Mouse (Mus musculus): Measurements from ENCODE around the gene Pbsn. TPM values are rescaled to one million over a fixed set of nuclear protein-coding genes. Genes with fewer than 3 reads are reported as not detected.

The Pbsn gene
- polyA plus RNA-seq, 1 experiment from 2014 or later, result not detected

DNA sequence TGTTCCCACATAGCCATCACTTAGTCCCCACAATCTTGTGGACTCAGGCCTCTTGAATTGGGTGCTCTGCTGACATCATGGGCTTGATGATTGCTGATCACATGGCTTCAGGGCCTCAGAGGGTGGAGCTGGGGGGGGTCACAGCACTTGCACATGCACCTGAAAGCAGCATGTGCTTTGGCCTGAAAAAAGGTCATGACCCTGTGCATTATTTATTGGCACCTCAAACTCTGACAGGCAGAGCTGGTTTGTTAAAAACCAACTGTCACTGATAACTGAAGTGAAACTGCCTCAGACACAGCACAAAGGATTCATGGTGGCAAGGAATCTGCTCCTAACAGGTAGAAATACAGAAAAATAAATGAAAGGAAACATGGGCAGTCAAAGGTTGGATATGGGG, 55.6 kb downstream of the Pbsn start:
- ATAC-seq (ENCODE audit: insufficient number of reproducible peaks, insufficient read depth, low FRiP score, low read depth), result no peak
- H3K9ac ChIP-seq (replicated peaks; ENCODE audit: low read depth, low read length), result no peak overlapping the region
- no peaks in the 10 kb centered on the region for H3K27me3 ChIP-seq (ENCODE audit: control insufficient read depth, insufficient read depth, low read length)
- no peaks in the 10 kb centered on the region for H3K36me3 ChIP-seq (ENCODE audit: control insufficient read depth, insufficient read depth, low read length)
- no peaks in the 10 kb centered on the region for H3K9me3 ChIP-seq (ENCODE audit: control insufficient read depth, low read depth, low read length)
- no peak overlapping the region for H3K4me2 ChIP-seq (replicated peaks; ENCODE audit: low read depth, low read length)
- H3K27ac ChIP-seq (ENCODE audit: low read length), result no peak overlapping the region
- H3K4me3 ChIP-seq (ENCODE audit: low read depth, low read length), result no peak overlapping the region
- H3K4me1 ChIP-seq (ENCODE audit: control insufficient read depth, insufficient read depth, low read length), result no peaks in the 10 kb centered on the region

DNA sequence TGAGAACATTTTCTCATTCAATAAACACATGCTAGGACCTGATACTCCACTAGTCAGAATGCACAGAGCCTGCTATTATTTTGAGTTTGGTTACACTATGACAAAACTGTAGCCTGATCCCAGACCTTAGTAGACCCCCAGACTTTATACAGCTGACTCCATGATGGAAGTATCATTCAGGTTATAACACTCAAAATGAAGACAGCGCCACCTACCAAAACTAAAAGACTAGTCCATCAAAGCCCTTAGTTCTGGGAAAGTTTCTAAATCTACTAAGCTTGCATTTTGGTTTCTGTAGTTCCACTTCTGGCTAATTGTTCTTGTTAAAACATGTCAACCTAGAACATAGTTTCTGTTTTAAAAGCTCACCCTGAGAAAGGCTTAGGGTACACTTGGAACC, 56.5 kb downstream of the Pbsn start:
- WGBS, result 50% methylated on average over 1 of the region's 1 CpGs
- Histone ChIP-seq H3K27ac (ENCODE audit: low read length) (no peak overlapping the region), H3K4me2 (replicated peaks; ENCODE audit: low read depth, low read length) (peak overlapping the region; percentile 44)

DNA sequence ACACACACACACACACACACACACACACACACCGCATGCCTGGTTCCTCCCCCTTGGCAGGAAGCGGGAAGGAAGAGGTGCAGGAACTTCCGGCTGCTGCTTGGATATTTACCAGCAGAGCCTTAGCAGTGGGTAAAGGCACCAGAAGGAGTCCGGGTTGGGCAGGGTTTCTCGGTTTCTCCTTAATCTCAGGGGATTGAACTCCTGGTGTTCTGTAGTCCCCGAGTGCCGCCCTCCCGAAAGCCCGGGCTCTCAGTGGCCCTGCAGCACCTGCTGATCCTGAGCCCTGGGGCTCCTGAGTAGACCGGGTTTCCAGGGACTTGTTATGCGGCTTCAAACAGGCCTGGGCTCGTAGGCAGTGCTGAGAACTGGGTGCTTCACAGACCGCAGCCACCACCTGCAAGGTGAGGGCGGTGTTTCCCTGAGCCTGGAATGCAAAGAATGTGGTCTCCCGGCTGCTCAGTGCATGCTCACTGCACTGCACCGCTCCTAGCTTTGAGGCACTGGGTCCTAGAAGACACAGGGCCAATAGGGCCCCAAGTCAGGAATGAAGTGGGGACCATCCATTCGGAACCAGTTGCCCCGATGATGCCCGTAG, 57.1 kb downstream of the Pbsn start, which contains the start of gene Prkx:
TSS of gene Prkx (minus strand) at position 41 of the 598 bp plus-strand sequence.
- no peaks in the 10 kb centered on the region for H3K4me1 ChIP-seq (ENCODE audit: control insufficient read depth, insufficient read depth, low read length)
- ATAC-seq (ENCODE audit: insufficient number of reproducible peaks, insufficient read depth, low FRiP score, low read depth), result peak; percentile 63
- peak within 1 kb of the TSS; percentile 47 for H3K4me3 ChIP-seq (ENCODE audit: low read depth, low read length)
- peak within 1 kb of the TSS; percentile 61 for H3K27ac ChIP-seq (ENCODE audit: low read length)
- H3K9ac ChIP-seq (replicated peaks; ENCODE audit: low read depth, low read length), result peak within 1 kb of the TSS; percentile 30
- no peaks in the 10 kb centered on the region for H3K9me3 ChIP-seq (ENCODE audit: control insufficient read depth, low read depth, low read length)
- WGBS, result 23% methylated on average over 18 of the region's 19 CpGs
- peak within 1 kb of the TSS; percentile 47 for H3K4me2 ChIP-seq (replicated peaks; ENCODE audit: low read depth, low read length)
- no peaks in the 10 kb centered on the region for H3K36me3 ChIP-seq (ENCODE audit: control insufficient read depth, insufficient read depth, low read length)
- no peaks in the 10 kb centered on the region for H3K27me3 ChIP-seq (ENCODE audit: control insufficient read depth, insufficient read depth, low read length)

More for the DNA sequence above, 56.5 kb downstream of the Pbsn start:
- no peaks in the 10 kb centered on the region for H3K27me3 ChIP-seq (ENCODE audit: control insufficient read depth, insufficient read depth, low read length)
- no peak overlapping the region for H3K9ac ChIP-seq (replicated peaks; ENCODE audit: low read depth, low read length)
- H3K4me3 ChIP-seq (ENCODE audit: low read depth, low read length), result peak overlapping the region; percentile 47; the same call in 1 of the 2 replicates
- no peaks in the 10 kb centered on the region for H3K4me1 ChIP-seq (ENCODE audit: control insufficient read depth, insufficient read depth, low read length)
- ATAC-seq (ENCODE audit: insufficient number of reproducible peaks, insufficient read depth, low FRiP score, low read depth), result no peak
- H3K36me3 ChIP-seq (ENCODE audit: control insufficient read depth, insufficient read depth, low read length), result no peaks in the 10 kb centered on the region
- no peaks in the 10 kb centered on the region for H3K9me3 ChIP-seq (ENCODE audit: control insufficient read depth, low read depth, low read length)

DNA sequence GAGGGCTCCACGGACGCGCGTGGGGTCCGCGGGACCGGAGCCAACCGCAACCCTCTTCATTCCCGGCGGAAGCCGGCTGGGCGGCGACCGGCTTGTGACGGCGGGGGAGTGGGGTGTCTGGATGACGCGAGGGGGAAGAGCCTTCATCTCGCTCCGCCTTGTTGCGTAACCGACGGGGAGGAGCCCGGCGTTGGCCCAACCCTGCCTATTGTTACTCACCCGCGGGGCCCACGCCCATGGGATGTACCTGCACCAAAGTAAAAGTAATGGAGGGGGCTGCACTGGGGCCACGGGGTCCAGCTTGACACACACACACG, 57.6 kb downstream of the Pbsn start:
- no peaks in the 10 kb centered on the region for H3K27me3 ChIP-seq (ENCODE audit: control insufficient read depth, insufficient read depth, low read length)
- peak overlapping the region; percentile 44; the same call in 1 of the 2 replicates for H3K4me2 ChIP-seq (replicated peaks; ENCODE audit: low read depth, low read length)
- WGBS, result 23% methylated on average over 17 of the region's 30 CpGs
- peak overlapping the region; percentile 47 for H3K4me3 ChIP-seq (ENCODE audit: low read depth, low read length)
- ATAC-seq (ENCODE audit: insufficient number of reproducible peaks, insufficient read depth, low FRiP score, low read depth), result peak; percentile 95
- no peaks in the 10 kb centered on the region for H3K36me3 ChIP-seq (ENCODE audit: control insufficient read depth, insufficient read depth, low read length)
- H3K27ac ChIP-seq (ENCODE audit: low read length), result 0 out of 2 replicates have a peak overlapping the region, but pooled peaks have one; percentile 61
- H3K4me1 ChIP-seq (ENCODE audit: control insufficient read depth, insufficient read depth, low read length), result no peaks in the 10 kb centered on the region
- peak overlapping the region; percentile 30; the same call in 1 of the 2 replicates for H3K9ac ChIP-seq (replicated peaks; ENCODE audit: low read depth, low read length)
- no peaks in the 10 kb centered on the region for H3K9me3 ChIP-seq (ENCODE audit: control insufficient read depth, low read depth, low read length)

DNA sequence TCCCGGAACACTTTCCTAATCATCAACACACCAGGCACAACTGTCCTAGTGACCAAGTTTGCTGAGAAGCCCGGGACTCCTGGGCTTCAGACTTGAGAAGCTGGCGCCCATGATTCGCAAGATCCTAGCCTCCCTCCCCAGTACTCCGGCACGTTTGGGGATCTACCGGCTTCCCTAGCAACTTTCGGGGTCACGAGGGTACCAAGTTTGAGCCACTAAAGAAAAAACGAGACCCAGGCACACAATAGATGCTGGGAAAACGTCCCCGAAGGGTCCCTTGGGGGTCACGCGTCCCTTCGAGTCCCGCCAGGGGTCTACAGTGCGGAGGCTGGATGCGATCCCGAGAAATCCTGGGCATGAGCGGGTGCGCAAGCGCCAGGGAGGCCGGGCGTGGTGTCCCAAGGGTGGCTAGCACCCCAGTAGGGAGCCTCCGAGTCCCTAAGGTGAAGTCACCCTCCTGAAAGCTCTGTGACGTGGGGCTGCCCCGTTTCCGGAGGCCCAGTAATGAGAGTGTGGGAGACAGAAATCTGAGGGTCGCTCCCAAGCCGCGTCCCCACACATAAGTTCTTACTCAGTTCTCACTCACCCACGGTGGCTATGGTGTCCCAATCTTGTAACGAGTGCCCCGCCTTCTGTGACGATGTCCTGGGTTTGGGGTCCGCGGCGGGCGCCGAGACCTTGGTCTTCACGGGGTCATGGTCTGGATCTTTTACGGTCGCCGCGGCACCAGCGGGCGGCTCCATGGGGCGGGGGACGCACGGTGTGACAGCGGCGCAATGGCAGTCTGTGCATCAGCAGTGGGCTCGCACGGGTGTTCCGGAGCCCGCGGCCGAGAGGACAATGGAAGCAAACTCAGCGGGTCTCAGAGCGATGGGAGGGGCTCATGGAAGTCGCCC, 58.2 kb downstream of the Pbsn start:
- Histone ChIP-seq H3K9me3 (ENCODE audit: control insufficient read depth, low read depth, low read length) (no peaks in the 10 kb centered on the region), H3K4me3 (ENCODE audit: low read depth, low read length) (peak overlapping the region; percentile 47), H3K27ac (ENCODE audit: low read length) (no peak overlapping the region), H3K27me3 (ENCODE audit: control insufficient read depth, insufficient read depth, low read length) (no peaks in the 10 kb centered on the region), H3K4me2 (replicated peaks; ENCODE audit: low read depth, low read length) (peak overlapping the region; percentile 47), H3K9ac (replicated peaks; ENCODE audit: low read depth, low read length) (peak overlapping the region; percentile 30), H3K36me3 (ENCODE audit: control insufficient read depth, insufficient read depth, low read length) (no peaks in the 10 kb centered on the region), H3K4me1 (ENCODE audit: control insufficient read depth, insufficient read depth, low read length) (no peaks in the 10 kb centered on the region)
- ATAC-seq (ENCODE audit: insufficient number of reproducible peaks, insufficient read depth, low FRiP score, low read depth), result peak; percentile 56
- WGBS, result 15% methylated on average over 57 of the region's 61 CpGs

DNA sequence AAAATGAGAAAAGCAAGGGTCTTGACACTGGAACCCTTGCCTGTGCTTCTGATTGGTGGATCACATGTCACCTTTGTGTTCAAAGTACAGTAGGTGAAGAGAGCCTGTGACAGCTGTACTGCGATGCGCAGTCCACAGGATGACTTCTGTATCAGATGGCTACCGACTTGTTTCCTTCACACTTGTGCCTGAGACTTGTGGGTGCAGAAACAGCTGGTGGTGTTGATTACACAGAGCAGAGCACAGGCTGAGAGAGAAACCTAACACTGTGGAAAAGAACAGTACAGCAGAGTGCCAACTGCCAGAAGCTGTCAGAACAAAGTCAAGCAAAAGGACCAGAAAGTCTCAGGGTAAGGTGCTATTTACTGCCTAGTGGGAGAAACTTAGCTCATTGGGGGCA, 64.7 kb downstream of the Pbsn start:
- no peaks in the 10 kb centered on the region for H3K9me3 ChIP-seq (ENCODE audit: control insufficient read depth, low read depth, low read length)

More for the DNA sequence above, 64.7 kb downstream of the Pbsn start:
- no peaks in the 10 kb centered on the region for H3K4me1 ChIP-seq (ENCODE audit: control insufficient read depth, insufficient read depth, low read length)
- no peak overlapping the region for H3K4me2 ChIP-seq (replicated peaks; ENCODE audit: low read depth, low read length)
- 80% methylated on average over 3 of the region's 3 CpGs for WGBS
- no peak for ATAC-seq (ENCODE audit: insufficient number of reproducible peaks, insufficient read depth, low FRiP score, low read depth)
- no peaks in the 10 kb centered on the region for H3K27me3 ChIP-seq (ENCODE audit: control insufficient read depth, insufficient read depth, low read length)
- no peak overlapping the region for H3K9ac ChIP-seq (replicated peaks; ENCODE audit: low read depth, low read length)
- no peak overlapping the region for H3K27ac ChIP-seq (ENCODE audit: low read length)
- H3K4me3 ChIP-seq (ENCODE audit: low read depth, low read length), result no peak overlapping the region
- H3K36me3 ChIP-seq (ENCODE audit: control insufficient read depth, insufficient read depth, low read length), result no peaks in the 10 kb centered on the region; the same call in 1 of the 2 replicates

Other genes with a start within 250 kb of the Pbsn start
- gene Prkx, start 57.3 kb downstream of the Pbsn start, polyA plus RNA-seq (2014; fragmentation: Nextera tagmentation; extraction: Ambion mirVana), result 12.8 and 13.9 TPM in 2 replicates
- gene Gm14744, start 11.1 kb upstream of the Pbsn start, polyA plus RNA-seq (2014; fragmentation: Nextera tagmentation; extraction: Ambion mirVana), result not detected in 2 replicates
- gene 5430402E10Rik, start 71.4 kb upstream of the Pbsn start, polyA plus RNA-seq (2014; fragmentation: Nextera tagmentation; extraction: Ambion mirVana), result not detected in 2 replicates
- gene Obp1a, start 237.8 kb upstream of the Pbsn start, polyA plus RNA-seq (2014; fragmentation: Nextera tagmentation; extraction: Ambion mirVana), result not detected in 2 replicates

All from stomach, embryonic 14.5 days (tissue).